Mouse (Mus musculus): ENCODE results near the gene Frmd5. TPM values are rescaled to one million over a fixed set of nuclear protein-coding genes. Genes with fewer than 3 reads are reported as not detected.

Frmd5 gene
- total RNA-seq, 2 experiments from 2014 or later = not detected

GRCm38 (mm10) chr2:121507951-121508330, 298.9 kb downstream of the Frmd5 start:
- no peak for ATAC-seq (replicated peaks; ENCODE audit: poor library complexity)

GRCm38 (mm10) chr2:121507173-121507950, 299.5 kb downstream of the Frmd5 start:
- no peak for ATAC-seq (replicated peaks; ENCODE audit: poor library complexity)

- peak; percentile 98 for ATAC-seq (replicated peaks; ENCODE audit: poor library complexity)
Observed at GRCm38 (mm10) chr2:121505942-121506882, 300.7 kb downstream of the Frmd5 start, which contains the start of the genes Mfap1a and Wdr76. Gene Mfap1a (minus strand): TSS chr2:121506665. Gene Wdr76 (plus strand): TSS chr2:121506723.

GRCm38 (mm10) chr2:121501550-121501949, 305.3 kb downstream of the Frmd5 start:
- ATAC-seq (replicated peaks; ENCODE audit: poor library complexity) = peak; percentile 53

Other genes starting within 250 kb of the Frmd5 start
- gene Casc4, start 59.9 kb upstream of the Frmd5 start, total RNA-seq (2015) = 8.9 and 10.0 TPM in 2 replicates
- 7.5 and 13.9 TPM in 2 replicates for gene Casc4, start 59.9 kb upstream of the Frmd5 start, total RNA-seq (2017)
- gene Ctdspl2, start 148.9 kb upstream of the Frmd5 start, total RNA-seq (2015) = 47.7 and 57.0 TPM in 2 replicates
- 60.0 and 79.7 TPM in 2 replicates for gene Ctdspl2, start 148.9 kb upstream of the Frmd5 start, total RNA-seq (2017)
- 0.20 and 0.42 TPM in 2 replicates for gene Mageb3, start 149.0 kb upstream of the Frmd5 start, total RNA-seq (2015)
- gene Mageb3, start 149.0 kb upstream of the Frmd5 start, total RNA-seq (2017) = 0.81 and 0.87 TPM in 2 replicates
- gene Eif3j1, start 221.5 kb upstream of the Frmd5 start, total RNA-seq (2015) = 33.0 and 33.2 TPM in 2 replicates
- gene Eif3j1, start 221.5 kb upstream of the Frmd5 start, total RNA-seq (2017) = 29.2 and 29.4 TPM in 2 replicates